In genomic region chr4:154064827-154065773, GRCm38 (mm10) we compare ENCODE assay signal across 8 mouse cellular contexts. TPM values are rescaled to one million over a fixed set of nuclear protein-coding genes. Genes with fewer than 3 reads are reported as not detected.
DNase-seq lines count a peak whose midpoint lies in the region; ATAC-seq and TF ChIP-seq lines count a peak whose summit lies in the region.

No protein-coding gene starts in this region.

- intact Hi-C loops in left cerebral cortex, adult 2 months (cut with DNase I): loop anchor here (1.0 to 2.0 kb wide), 2 partner anchors 40 to 96 kb away; partner anchors contain the start of gene Tprgl

- no peak overlapping the region for H3K27ac ChIP-seq in hindbrain, embryonic 11.5 days (ENCODE audit: low read depth, low read length)
- H3K27ac ChIP-seq in left cerebral cortex, adult 2 months: no peak overlapping the region
- H3K27ac ChIP-seq in midbrain, embryonic 14.5 days (replicated peaks; ENCODE audit: low read depth, low read length): no peak overlapping the region

- no peak overlapping the region for H3K9ac ChIP-seq in hindbrain, embryonic 11.5 days (ENCODE audit: low read depth, low read length)
- no peak overlapping the region for H3K9ac ChIP-seq in midbrain, embryonic 14.5 days (replicated peaks; ENCODE audit: low read length)

- ATAC-seq in hindbrain, embryonic 11.5 days (ENCODE audit: low FRiP score): peak; percentile 35; the same call in 1 of the 2 replicates
- peak; percentile 31; the same call in 1 of the 2 replicates for ATAC-seq in midbrain, embryonic 14.5 days (ENCODE audit: low FRiP score, low TSS enrichment)

- H3K27me3 ChIP-seq in hindbrain, embryonic 11.5 days (ENCODE audit: control insufficient read depth, insufficient read depth, low read length): no peaks in the 10 kb centered on the region
- H3K27me3 ChIP-seq in midbrain, embryonic 14.5 days (ENCODE audit: control insufficient read depth, insufficient read depth, low read length): no peaks in the 10 kb centered on the region

- no peaks in the 10 kb centered on the region for H3K4me1 ChIP-seq in hindbrain, embryonic 11.5 days (replicated peaks; ENCODE audit: control insufficient read depth, insufficient read depth, low read length)
- H3K4me1 ChIP-seq in midbrain, embryonic 14.5 days (ENCODE audit: control insufficient read depth, insufficient read depth, low read length): no peaks in the 10 kb centered on the region

- no peaks in the 10 kb centered on the region for H3K9me3 ChIP-seq in hindbrain, embryonic 11.5 days (ENCODE audit: control insufficient read depth, low read length)
- H3K9me3 ChIP-seq in midbrain, embryonic 14.5 days (ENCODE audit: control insufficient read depth, low read length): no peaks in the 10 kb centered on the region

- no peak overlapping the region for H3K4me2 ChIP-seq in hindbrain, embryonic 11.5 days (replicated peaks; ENCODE audit: low read depth, low read length)
- H3K4me2 ChIP-seq in midbrain, embryonic 14.5 days (ENCODE audit: low read length): no peak overlapping the region

- no peaks in the 10 kb centered on the region for H3K36me3 ChIP-seq in hindbrain, embryonic 11.5 days (ENCODE audit: control insufficient read depth, insufficient read depth, low read length)
- no peaks in the 10 kb centered on the region for H3K36me3 ChIP-seq in midbrain, embryonic 14.5 days (ENCODE audit: control insufficient read depth, insufficient read depth, low read length)

- 62% methylated on average over 14 of the region's 14 CpGs for WGBS in hindbrain, embryonic 11.5 days
- 65% methylated on average over 14 of the region's 14 CpGs for WGBS in midbrain, embryonic 14.5 days

- TF ChIP-seq CTCF in left cerebral cortex, adult 2 months (IDR thresholded peaks at IDR 0.05): peak; percentile 69

- no peak overlapping the region for H3K4me3 ChIP-seq in hindbrain, embryonic 11.5 days (ENCODE audit: low read depth, low read length)
- no peak overlapping the region for H3K4me3 ChIP-seq in left cerebral cortex, adult 2 months
- H3K4me3 ChIP-seq in midbrain, embryonic 14.5 days (replicated peaks; ENCODE audit: low read depth, low read length): no peak overlapping the region

- DNase-seq in adrenal gland, postnatal 14 days: peak; percentile 40
- no peak for DNase-seq in adrenal gland, postnatal 25 days
- peak; percentile 66 for DNase-seq in 3T3-L1 (ENCODE audit: low read depth, low spot score)
- DNase-seq in cerebellum, adult 9-11 months: peak; percentile 37
- DNase-seq in hindbrain, embryonic 11.5 days (ENCODE audit: low spot score): peak; percentile 47
- peak in 1 of 2 experiments; percentile 43 for DNase-seq in left cerebral cortex, adult 2 months (ENCODE audit: extremely low spot score in 1 of 2, low spot score in 2 of 2)
- DNase-seq in midbrain, embryonic 14.5 days: peak; percentile 82
- no peak for DNase-seq in urinary bladder, postnatal 36 days (ENCODE audit: low spot score in 2 of 2)

RNA-seq across cellular contexts. Expression of gene Ccdc27, which starts 22.6 kb away (rescaled TPM):
- total RNA-seq in adrenal gland, postnatal 14 days (2021): not detected in 2 replicates
- total RNA-seq in adrenal gland, postnatal 25 days (2021): not detected in 2 replicates
- polyA plus RNA-seq in hindbrain, embryonic 11.5 days (2014; fragmentation: Nextera tagmentation; extraction: Ambion mirVana): not detected in 2 replicates
- total RNA-seq in left cerebral cortex, adult 2 months (2021): not detected
- polyA plus RNA-seq in midbrain, embryonic 14.5 days (2014; fragmentation: Nextera tagmentation; extraction: Ambion mirVana): not detected in 2 replicates

RNA-seq across cellular contexts. Expression of gene Smim1, which starts 39.1 kb away (rescaled TPM):
- total RNA-seq in adrenal gland, postnatal 14 days (2021): 31.4 and 33.0 TPM in 2 replicates
- total RNA-seq in adrenal gland, postnatal 25 days (2021): 31.3 and 64.1 TPM in 2 replicates
- polyA plus RNA-seq in hindbrain, embryonic 11.5 days (2014; fragmentation: Nextera tagmentation; extraction: Ambion mirVana): 9.7 and 9.8 TPM in 2 replicates
- 10 to 100 TPM in 1 of 2 experiments, 1 to 10 TPM in 1; 7.6 to 11.7 TPM for total RNA-seq in left cerebral cortex, adult 2 months (2021)
- 6.3 and 7.7 TPM in 2 replicates for polyA plus RNA-seq in midbrain, embryonic 14.5 days (2014; fragmentation: Nextera tagmentation; extraction: Ambion mirVana)

RNA-seq across cellular contexts. Expression of gene Lrrc47, which starts 53.6 kb away (rescaled TPM):
- total RNA-seq in adrenal gland, postnatal 14 days (2021): 39.8 and 44.3 TPM in 2 replicates
- 54.7 and 56.0 TPM in 2 replicates for total RNA-seq in adrenal gland, postnatal 25 days (2021)
- polyA plus RNA-seq in hindbrain, embryonic 11.5 days (2014; fragmentation: Nextera tagmentation; extraction: Ambion mirVana): 11.8 and 14.2 TPM in 2 replicates
- total RNA-seq in left cerebral cortex, adult 2 months (2021): 10 to 100 TPM; 56.9 to 79.2 TPM
- 12.7 and 13.5 TPM in 2 replicates for polyA plus RNA-seq in midbrain, embryonic 14.5 days (2014; fragmentation: Nextera tagmentation; extraction: Ambion mirVana)

Comparison
In these comparisons a context has a peak if more than half of its experiments do, and no peak if none do; other contexts are left out.
1. DNase-seq: peak in adrenal gland, postnatal 14 days (single experiment), 3T3-L1 (single experiment), cerebellum, adult 9-11 months (single experiment), hindbrain, embryonic 11.5 days (single experiment) and midbrain, embryonic 14.5 days (single experiment); none in adrenal gland, postnatal 25 days (single experiment) and urinary bladder, postnatal 36 days (0 of 2).